Mouse (Mus musculus) bone marrow macrophage, adult 2 months (primary cell): ENCODE data around the gene Mrvi1.

ENCODE experiments used
- CTCF ChIP-seq: IDR thresholded peaks from 2 replicates; pipeline ENCODE4 v1.5.1; 2012; ENCODE audit warnings: low read depth, mild to moderate bottlenecking, low read length, moderate library complexity
- POLR2A ChIP-seq: IDR thresholded peaks from 2 replicates; pipeline ENCODE4 v1.6.1; 2012; ENCODE audit warnings: mild to moderate bottlenecking, low read depth, low read length, borderline replicate concordance

DNA sequence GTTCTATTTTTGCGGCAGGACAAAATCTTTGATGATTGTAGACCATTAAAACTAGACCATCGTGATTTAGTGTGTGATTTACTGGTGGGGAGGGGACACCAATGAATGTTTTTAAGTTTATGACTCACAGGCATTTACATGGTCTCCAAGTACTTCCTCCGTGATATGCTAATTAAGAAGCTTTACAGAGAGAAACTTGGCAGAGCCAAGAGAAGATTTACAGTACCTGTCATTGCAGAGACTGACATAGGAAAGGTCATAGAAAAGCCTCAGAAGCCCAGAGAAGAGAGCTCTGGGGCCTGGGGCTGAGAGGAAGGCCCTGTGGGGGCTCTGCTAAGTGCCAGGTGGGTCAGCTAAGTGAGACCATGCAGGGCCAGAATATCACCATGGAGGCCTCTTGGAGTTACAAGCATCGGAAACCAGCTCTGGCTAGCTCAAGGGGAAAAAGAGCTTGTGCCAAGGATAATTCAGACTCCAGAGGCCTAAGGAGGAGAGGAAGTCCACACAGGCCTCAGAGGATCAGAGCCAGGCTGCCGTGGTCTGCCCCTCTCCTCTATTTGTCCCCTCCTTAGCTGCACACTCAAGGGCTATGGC lies 7.1 kb upstream of the Mrvi1 start:
- no peak for TF ChIP-seq POLR2A
- TF ChIP-seq CTCF = no peak
